Mouse (Mus musculus) hindbrain, embryonic 14.5 days (tissue): ENCODE measurements around the gene Adgrf3. TPM values are rescaled to one million over a fixed set of nuclear protein-coding genes. Genes with fewer than 3 reads are reported as not detected.

Experiments used
- ATAC-seq: fragments of 200-750 bp; cut with Nextera tagmentation; 2 replicates; pipeline ENCODE4 v1.8.0; 2017; ENCODE audit warnings: moderate number of reproducible peaks, mild to moderate bottlenecking, moderate TSS enrichment, moderate library complexity; ENCODE audit not compliant: low FRiP score
- DNase-seq: peaks from one replicate; pipeline ENCODE4 v3.0.0-alpha.2; 2015; ENCODE audit warnings: low spot score
- H3K27ac ChIP-seq: fragments of 300-500 bp; sonication (generic); 2 replicates; pipeline ENCODE4 v1.5.1; 2014; ENCODE audit warnings: mild to moderate bottlenecking, moderate library complexity
- H3K27me3 ChIP-seq: fragments of 300-500 bp; sonication (generic); 2 replicates; pipeline ENCODE4 v1.6.1; 2014; ENCODE audit warnings: mild to moderate bottlenecking, low read length, mixed read lengths; ENCODE audit not compliant: control insufficient read depth, insufficient read depth
- H3K36me3 ChIP-seq: fragments of 300-500 bp; sonication (generic); replicated peaks from 2 replicates; pipeline ENCODE4 v1.6.1; 2014; ENCODE audit not compliant: control insufficient read depth, insufficient read depth
- H3K4me1 ChIP-seq: fragments of 300-500 bp; sonication (generic); replicated peaks from 2 replicates; pipeline ENCODE4 v1.6.1; 2014; ENCODE audit warnings: antibody characterized with exemption, low read length, mixed read lengths; ENCODE audit not compliant: control insufficient read depth, insufficient read depth
- H3K4me2 ChIP-seq: fragments of 300-500 bp; sonication (generic); replicated peaks from 2 replicates; pipeline ENCODE4 v1.6.1; 2014; ENCODE audit warnings: mild to moderate bottlenecking, moderate library complexity
- H3K4me3 ChIP-seq: fragments of 300-500 bp; sonication (generic); replicated peaks from 2 replicates; pipeline ENCODE4 v1.5.1; 2014; ENCODE audit warnings: mild to moderate bottlenecking, low read length
- H3K9ac ChIP-seq: fragments of 300-500 bp; sonication (generic); 2 replicates; pipeline ENCODE4 v1.6.1; 2014
- H3K9me3 ChIP-seq: fragments of 300-500 bp; sonication (generic); 2 replicates; pipeline ENCODE4 v1.6.1; 2016; ENCODE audit warnings: low read length; ENCODE audit not compliant: control insufficient read depth
- WGBS: fragments of 180-500 bp; shearing (Covaris S2); extraction: QIAGEN DNeasy Blood & Tissue Kit; methylation state at CpG from one replicate; pipeline ENCODE4 v1.1.7; 2014; 5-methylcytosine and 5-hydroxymethylcytosine counted together
- polyA plus RNA-seq: library from polyadenylated mRNA; unstranded; fragments of >200 nt; fragmentation: Nextera tagmentation; extraction: Ambion mirVana; gene quantifications from 2 replicates; pipeline ENCODE4 v1.2.1, GENCODE M21; 2014

Adgrf3 gene
- polyA plus RNA-seq, 1 experiment from 2014 or later = not detected

GRCm38 (mm10) chr5:30187687-30188485 is 17.6 kb downstream of the Adgrf3 start:
- no peak overlapping the region for H3K9ac ChIP-seq
- ATAC-seq = no peak
- peaks cover 54% of the 10 kb centered on the region for H3K36me3 ChIP-seq
- H3K4me3 ChIP-seq = no peak overlapping the region
- WGBS = 95% methylated on average over 12 of the region's 12 CpGs
- no peak overlapping the region for H3K27ac ChIP-seq
- no peaks in the 10 kb centered on the region for H3K4me1 ChIP-seq
- H3K9me3 ChIP-seq = no peaks in the 10 kb centered on the region
- DNase-seq = no peak
- no peaks in the 10 kb centered on the region for H3K27me3 ChIP-seq
- no peak overlapping the region for H3K4me2 ChIP-seq

DNA sequence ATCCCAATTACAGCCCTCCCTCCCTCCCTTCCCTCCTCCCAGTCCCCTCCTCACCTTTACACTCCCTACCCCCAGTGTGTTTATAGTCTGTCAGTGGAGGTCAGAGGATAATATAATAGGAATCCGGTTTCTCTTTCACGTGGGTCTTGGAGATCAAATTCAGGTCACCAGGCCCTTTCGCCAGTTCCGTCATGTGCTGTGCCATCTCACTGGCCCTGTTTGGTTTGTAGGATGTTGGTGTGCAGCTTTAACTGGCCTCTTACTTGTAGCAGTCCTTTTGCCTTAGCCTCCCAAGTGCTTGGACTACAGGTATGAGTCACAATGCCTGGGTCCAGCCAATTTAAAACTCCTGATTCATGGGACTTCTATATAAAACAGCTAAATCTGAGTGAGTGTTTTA is 29.7 kb downstream of the Adgrf3 start:
- Histone ChIP-seq H3K9me3 (no peaks in the 10 kb centered on the region), H3K9ac (no peak overlapping the region), H3K27me3 (no peaks in the 10 kb centered on the region), H3K27ac (no peak overlapping the region), H3K4me2 (no peak overlapping the region), H3K36me3 (peaks cover 93% of the 10 kb centered on the region), H3K4me1 (no peaks in the 10 kb centered on the region), H3K4me3 (no peak overlapping the region)
- ATAC-seq (no peak), DNase-seq (no peak)
- WGBS = 69% methylated on average over 4 of the region's 4 CpGs

- ATAC-seq (no peak), DNase-seq (no peak)
- Histone ChIP-seq H3K4me3 (no peak overlapping the region), H3K27ac (no peak overlapping the region), H3K9me3 (no peaks in the 10 kb centered on the region), H3K4me2 (no peak overlapping the region), H3K9ac (no peak overlapping the region), H3K4me1 (no peaks in the 10 kb centered on the region), H3K36me3 (peaks cover 91% of the 10 kb centered on the region), H3K27me3 (no peaks in the 10 kb centered on the region)
- WGBS = 54% methylated on average over 20 of the region's 20 CpGs
Measured at GRCm38 (mm10) chr5:30172931-30173692, 32.4 kb downstream of the Adgrf3 start.

GRCm38 (mm10) chr5:30172115-30172514 is 33.4 kb downstream of the Adgrf3 start:
- Histone ChIP-seq H3K27ac (no peak overlapping the region), H3K36me3 (peaks cover 91% of the 10 kb centered on the region), H3K9me3 (no peaks in the 10 kb centered on the region), H3K9ac (no peak overlapping the region), H3K27me3 (no peaks in the 10 kb centered on the region), H3K4me1 (no peaks in the 10 kb centered on the region), H3K4me3 (no peak overlapping the region), H3K4me2 (no peak overlapping the region)
- no peak for ATAC-seq
- DNase-seq = no peak

DNA sequence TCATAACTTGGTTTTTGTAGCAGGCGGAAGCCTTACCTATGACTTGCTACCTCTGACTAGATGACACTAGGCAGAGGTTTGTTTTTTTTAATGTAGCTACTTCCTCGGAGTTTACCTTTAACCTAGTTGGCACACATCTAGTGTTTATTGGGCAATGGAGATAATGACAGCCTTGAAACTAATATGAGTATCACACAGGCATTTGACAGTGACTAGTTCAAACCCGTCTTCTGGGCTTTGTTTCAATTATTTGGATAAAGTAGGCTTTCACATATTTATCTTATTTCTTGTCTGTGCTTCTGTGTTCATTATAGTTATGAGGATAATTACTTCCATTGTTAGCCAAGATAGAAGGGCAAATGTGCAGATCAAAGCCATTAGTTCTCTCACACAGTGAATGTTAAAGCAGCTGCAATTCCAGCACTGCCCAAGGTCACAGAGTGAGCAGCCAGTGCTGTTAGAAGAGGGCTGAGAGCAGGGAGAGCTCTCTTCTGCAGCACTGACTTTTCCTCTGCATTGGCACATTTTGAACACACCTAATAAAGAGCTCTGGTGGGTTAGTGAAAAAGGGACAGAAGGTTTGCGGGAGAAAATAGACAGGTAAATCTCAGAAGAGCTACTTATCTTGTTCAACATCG is 35.1 kb downstream of the Adgrf3 start:
- Histone ChIP-seq H3K36me3 (peaks cover 80% of the 10 kb centered on the region), H3K4me1 (no peaks in the 10 kb centered on the region), H3K9me3 (no peaks in the 10 kb centered on the region), H3K4me3 (no peak overlapping the region), H3K27me3 (no peaks in the 10 kb centered on the region), H3K27ac (no peak overlapping the region), H3K9ac (no peak overlapping the region), H3K4me2 (no peak overlapping the region)
- WGBS = 89% methylated on average over 5 of the region's 5 CpGs
- ATAC-seq (no peak), DNase-seq (no peak)

DNA sequence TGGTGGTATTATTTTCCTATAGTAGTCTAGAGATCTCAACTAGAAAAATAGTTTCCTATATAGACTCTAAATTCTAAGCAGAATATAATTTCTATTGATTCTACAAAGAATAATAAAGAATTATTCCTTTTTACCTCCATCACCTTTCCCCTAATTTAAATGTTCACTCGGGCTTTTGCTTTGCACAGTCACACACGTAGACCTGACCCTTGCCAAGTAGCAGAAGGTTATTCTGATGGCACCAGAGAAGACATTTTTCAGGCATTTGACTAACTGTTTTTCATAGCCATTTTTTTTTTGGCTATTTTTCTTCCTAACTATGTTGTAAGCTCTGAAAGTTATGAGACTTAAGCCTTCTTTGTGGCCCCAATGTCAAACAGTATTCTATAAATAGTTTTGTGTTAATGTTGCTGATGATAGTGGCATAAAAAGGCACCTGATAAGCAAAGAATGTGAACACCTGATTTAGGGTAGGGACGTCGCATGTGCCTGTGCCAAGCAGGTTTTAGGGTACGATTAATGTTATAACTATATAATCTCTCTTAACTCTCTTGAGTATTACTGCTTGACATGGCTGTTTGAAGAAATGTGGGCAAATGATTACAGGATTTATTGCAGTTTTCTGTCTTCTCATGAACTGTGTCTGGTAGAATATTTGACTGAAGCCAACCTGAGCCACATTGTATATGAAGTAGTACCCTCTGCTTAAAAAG is 40.1 kb downstream of the Adgrf3 start:
- DNase-seq (no peak), ATAC-seq (no peak)
- Histone ChIP-seq H3K36me3 (peaks cover 39% of the 10 kb centered on the region), H3K4me3 (no peak overlapping the region), H3K9me3 (no peaks in the 10 kb centered on the region), H3K4me2 (no peak overlapping the region), H3K4me1 (no peaks in the 10 kb centered on the region), H3K9ac (no peak overlapping the region), H3K27ac (no peak overlapping the region), H3K27me3 (no peaks in the 10 kb centered on the region)
- WGBS = 95% methylated on average over 5 of the region's 5 CpGs

- no peak for DNase-seq
Measured at GRCm38 (mm10) chr5:30162339-30162738, 43.2 kb downstream of the Adgrf3 start.

GRCm38 (mm10) chr5:30161836-30162235 is 43.7 kb downstream of the Adgrf3 start:
- WGBS = 77% methylated on average over 1 of the region's 1 CpGs
- ATAC-seq (no peak), DNase-seq (no peak)
- Histone ChIP-seq H3K27me3 (no peaks in the 10 kb centered on the region), H3K4me3 (no peak overlapping the region), H3K4me1 (peaks cover 6% of the 10 kb centered on the region; the same call in 1 of the 2 replicates), H3K9me3 (no peaks in the 10 kb centered on the region), H3K4me2 (no peak overlapping the region), H3K36me3 (peaks cover 12% of the 10 kb centered on the region), H3K9ac (no peak overlapping the region), H3K27ac (no peak overlapping the region)

More at GRCm38 (mm10) chr5:30162339-30162738, 43.2 kb downstream of the Adgrf3 start:
- H3K4me2 ChIP-seq = no peak overlapping the region
- peaks cover 14% of the 10 kb centered on the region for H3K36me3 ChIP-seq
- H3K4me3 ChIP-seq = no peak overlapping the region
- H3K27me3 ChIP-seq = no peaks in the 10 kb centered on the region
- ATAC-seq = no peak
- no peaks in the 10 kb centered on the region for H3K9me3 ChIP-seq
- H3K9ac ChIP-seq = no peak overlapping the region
- H3K27ac ChIP-seq = no peak overlapping the region
- 0 out of 2 replicates have a peak, but pooled peaks cover 4% of the 10 kb centered on the region for H3K4me1 ChIP-seq
- 91% methylated on average over 6 of the region's 6 CpGs for WGBS

GRCm38 (mm10) chr5:30159601-30160000 is 45.9 kb downstream of the Adgrf3 start:
- no peak overlapping the region for H3K4me2 ChIP-seq
- 89% methylated on average over 6 of the region's 6 CpGs for WGBS
- H3K27ac ChIP-seq = no peak overlapping the region
- peaks cover 4% of the 10 kb centered on the region; the same call in 1 of the 2 replicates for H3K36me3 ChIP-seq
- DNase-seq = no peak
- H3K9me3 ChIP-seq = no peaks in the 10 kb centered on the region
- no peak overlapping the region for H3K4me3 ChIP-seq
- H3K27me3 ChIP-seq = no peaks in the 10 kb centered on the region
- no peak overlapping the region for H3K9ac ChIP-seq
- no peak for ATAC-seq
- peaks cover 16% of the 10 kb centered on the region for H3K4me1 ChIP-seq
